Mouse (Mus musculus) adrenal gland, adult (tissue): Measurements from ENCODE around the gene Atf2.
A peak's percentile ranks its signal among the peaks of the same experiment; 100 is the strongest.

Experiments
- DNase-seq, 2 experiments: peaks; one replicate each; pipeline ENCODE4 v3.0.0; 2022 to 2023; ENCODE audit warnings: low spot score in 1 of 2; ENCODE audit not compliant: inconsistent age in 2 of 2

The Atf2 gene

DNA sequence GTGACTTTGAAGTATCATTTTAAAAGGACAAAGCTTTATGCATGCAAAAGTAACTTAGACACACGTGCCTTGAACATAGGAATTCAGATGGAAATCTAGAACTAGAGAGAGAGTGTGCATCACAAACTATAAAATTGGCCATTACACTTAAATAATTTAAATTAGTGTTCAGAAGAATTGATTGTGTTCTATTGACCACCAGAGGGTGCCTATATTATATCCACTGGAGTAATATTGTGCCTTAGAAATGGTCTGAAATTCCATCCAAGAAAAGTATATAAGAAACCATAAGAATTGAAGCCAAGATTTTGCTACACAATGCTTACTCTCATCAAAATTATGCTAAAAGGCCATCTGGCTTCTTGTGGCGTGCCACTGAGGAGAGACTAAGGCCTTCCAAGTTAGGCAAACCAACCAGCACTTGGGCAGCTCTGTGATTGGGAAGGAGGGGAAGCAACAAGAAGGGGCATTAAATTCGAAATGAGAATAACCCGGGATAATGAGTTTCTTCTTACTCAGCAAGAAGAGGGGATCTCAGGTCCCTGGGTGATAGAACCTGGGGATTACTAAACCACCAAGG lies 113.3 kb downstream of the Atf2 start:
- no peak for DNase-seq

DNA sequence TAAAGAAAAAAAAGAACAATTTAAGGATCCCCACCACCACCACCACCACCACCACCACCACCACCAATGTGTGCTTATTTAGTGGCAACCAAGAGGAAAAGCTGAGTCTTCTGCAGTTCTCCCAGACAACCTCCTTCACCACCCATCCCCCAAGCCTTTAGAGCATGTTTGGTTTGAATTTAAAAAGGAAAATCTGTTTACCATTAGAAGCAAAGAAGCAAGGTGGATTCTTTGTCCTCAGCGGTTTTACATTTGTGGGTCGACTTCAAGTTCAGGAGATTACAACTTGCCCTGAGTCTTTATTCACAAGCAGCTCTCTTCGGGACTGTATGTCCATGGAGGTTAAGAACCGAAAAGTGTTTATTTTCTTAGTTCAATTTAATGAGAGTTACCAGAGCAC lies 115.5 kb downstream of the Atf2 start:
- no peak for DNase-seq

DNA sequence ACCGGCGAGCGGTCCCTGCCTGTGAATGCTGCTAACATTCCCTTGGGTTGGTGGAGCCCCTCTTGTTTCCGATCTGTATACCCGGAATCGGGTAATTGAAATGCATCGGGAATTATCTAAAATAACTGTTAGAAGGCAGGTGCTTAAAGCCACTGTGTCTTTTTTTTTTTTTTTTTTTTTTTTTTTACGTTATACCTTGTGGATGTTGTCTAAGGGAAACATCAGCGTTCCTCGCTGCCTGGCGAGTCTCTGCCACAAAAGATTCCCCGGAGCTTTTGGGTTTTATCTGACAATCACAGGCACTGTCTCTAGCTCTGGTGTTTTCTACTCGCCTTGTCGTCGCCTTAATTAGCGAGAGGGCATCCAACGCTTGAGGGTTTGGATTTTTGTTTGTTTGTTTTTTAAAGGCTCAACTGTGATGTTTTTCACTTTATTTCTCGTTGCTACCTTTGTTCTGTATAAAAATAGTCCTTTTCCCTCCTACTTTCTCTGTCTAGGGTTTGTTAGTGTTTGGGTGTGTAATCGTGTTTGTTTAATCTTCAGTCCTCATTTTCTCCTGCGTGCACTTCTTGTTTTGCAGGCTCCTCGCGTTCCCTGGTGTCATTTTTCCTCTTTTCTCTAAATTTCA lies 116.6 kb downstream of the Atf2 start:
- peak in 1 of 2 experiments; percentile 48 for DNase-seq

DNA sequence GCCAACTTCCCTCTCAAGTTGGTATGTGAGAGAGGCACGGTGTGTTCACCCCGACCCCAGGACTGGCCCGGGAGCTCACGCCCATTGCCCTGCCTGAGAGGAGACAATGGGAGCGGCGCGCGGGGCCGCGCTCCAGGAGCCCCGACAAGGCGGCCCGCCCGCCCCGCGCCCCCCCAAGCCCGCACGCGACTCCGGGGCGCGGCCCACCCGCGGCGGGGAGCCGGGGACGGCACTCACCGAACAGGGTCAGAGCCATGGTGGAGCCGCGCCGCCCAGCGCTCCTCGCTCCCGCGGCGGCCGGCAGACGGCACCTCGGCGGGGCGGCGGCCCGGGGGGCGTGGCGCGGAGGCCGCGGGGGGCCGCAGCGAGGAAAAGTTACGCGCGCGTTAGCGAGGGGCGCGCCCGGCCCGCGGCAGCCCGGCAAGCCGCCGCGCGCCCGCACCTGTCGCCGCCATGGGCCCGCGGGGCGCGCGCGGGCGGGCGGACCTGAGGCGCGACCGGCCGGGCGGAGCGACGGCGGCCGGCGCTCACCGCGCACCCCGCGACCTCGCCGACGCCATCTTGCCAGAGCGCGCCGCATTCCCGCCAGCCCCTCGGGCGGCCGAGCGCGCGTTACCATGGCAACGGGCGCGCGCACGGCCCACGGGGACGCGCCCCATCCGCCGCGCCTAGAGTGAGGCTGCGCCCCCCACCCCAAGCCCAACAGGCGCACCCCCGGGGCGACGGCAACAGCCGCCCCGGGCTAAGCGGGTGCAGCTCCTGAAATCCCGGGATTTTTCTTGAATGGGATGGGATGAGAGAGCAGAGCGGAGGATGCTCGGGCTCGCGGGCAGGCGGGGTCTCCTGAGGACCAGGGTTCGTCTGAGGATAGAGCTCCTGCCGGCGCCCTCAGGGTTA lies 117.4 kb downstream of the Atf2 start, which contains the start of gene Chn1:
Chn1 (minus strand) TSS at position 561 of the 897 bp plus-strand sequence.
- DNase-seq: peak; percentile 64 to 86

DNA sequence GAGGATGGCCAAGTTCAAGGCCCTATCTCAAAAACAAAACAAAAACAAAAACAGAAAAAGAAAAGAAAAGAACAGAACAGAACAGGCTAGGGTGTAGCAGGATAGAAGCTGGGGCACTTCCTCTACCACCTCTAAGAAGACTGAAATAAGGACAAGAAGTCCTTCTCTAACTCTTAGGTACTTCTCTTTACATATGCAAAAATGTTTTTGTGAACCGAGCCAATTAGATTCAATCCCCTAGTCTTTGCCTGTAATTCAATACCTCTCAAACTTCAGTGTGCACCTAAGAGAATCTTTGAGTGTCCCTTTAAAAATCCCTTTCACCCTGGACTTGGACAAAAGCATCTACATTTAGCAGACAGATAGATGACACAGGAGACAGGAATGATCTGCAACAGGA lies 119.5 kb downstream of the Atf2 start:
- DNase-seq: no peak

DNA sequence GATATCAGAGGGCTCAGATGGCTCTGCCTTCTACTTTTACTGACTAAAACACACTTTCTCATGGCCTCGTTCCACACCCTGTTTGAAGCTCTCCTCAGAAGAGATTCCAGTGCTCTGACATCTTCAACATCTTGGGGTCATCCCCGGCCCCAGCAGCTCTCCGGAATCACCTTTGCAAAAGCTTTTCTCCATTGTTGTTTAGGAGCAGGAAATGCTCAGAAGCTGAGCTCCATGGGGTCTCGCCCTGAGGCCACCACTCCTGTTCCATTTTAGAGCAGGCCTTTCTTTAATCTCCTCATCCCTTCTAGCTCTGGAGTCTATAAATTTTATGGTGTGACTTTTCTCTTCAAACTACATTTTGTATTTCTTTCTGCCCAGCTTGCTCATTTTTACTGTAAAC lies 123.8 kb downstream of the Atf2 start:
- DNase-seq: no peak
